Mouse (Mus musculus) intestine, embryonic 15.5 days (tissue): ENCODE measurements around the gene Mcrip2. TPM values are rescaled to one million over a fixed set of nuclear protein-coding genes. Genes with fewer than 3 reads are reported as not detected.
A peak's percentile ranks its signal among the peaks of the same experiment; 100 is the strongest.

Source experiments
- ATAC-seq: fragments of 200-750 bp; cut with Nextera tagmentation; 2 replicates; pipeline ENCODE4 v1.8.0; 2017; ENCODE audit warnings: moderate TSS enrichment, moderate library complexity
- H3K27ac ChIP-seq: fragments of 300-500 bp; sonication (generic); 2 replicates; pipeline ENCODE4 v1.5.1; 2015; ENCODE audit warnings: mild to moderate bottlenecking, inconsistent platforms
- H3K27me3 ChIP-seq: fragments of 300-500 bp; sonication (generic); replicated peaks from 2 replicates; pipeline ENCODE4 v1.6.1; 2015; ENCODE audit warnings: inconsistent platforms
- H3K36me3 ChIP-seq: fragments of 300-500 bp; sonication (generic); 2 replicates; pipeline ENCODE4 v1.6.1; 2015; ENCODE audit warnings: inconsistent platforms
- H3K4me1 ChIP-seq: fragments of 300-500 bp; sonication (generic); replicated peaks from 2 replicates; pipeline ENCODE4 v1.6.1; 2015; ENCODE audit warnings: inconsistent platforms
- H3K4me2 ChIP-seq: fragments of 300-500 bp; sonication (generic); replicated peaks from 2 replicates; pipeline ENCODE4 v1.6.1; 2015; ENCODE audit warnings: mild to moderate bottlenecking, inconsistent platforms
- H3K4me3 ChIP-seq: fragments of 300-500 bp; sonication (generic); replicated peaks from 2 replicates; pipeline ENCODE4 v1.5.1; 2015; ENCODE audit warnings: inconsistent platforms
- H3K9ac ChIP-seq: fragments of 300-500 bp; sonication (generic); 2 replicates; pipeline ENCODE4 v1.6.1; 2015; ENCODE audit warnings: inconsistent platforms
- H3K9me3 ChIP-seq: fragments of 300-500 bp; sonication (generic); 2 replicates; pipeline ENCODE4 v1.6.1; 2016; ENCODE audit warnings: inconsistent platforms
- WGBS: fragments of 180-500 bp; shearing (Covaris S2); methylation state at CpG from one replicate; pipeline ENCODE4 v1.1.7; 2015; 5-methylcytosine and 5-hydroxymethylcytosine counted together
- polyA plus RNA-seq: library from polyadenylated mRNA; unstranded; fragments of >200 nt; fragmentation: Nextera tagmentation; extraction: Ambion mirVana; gene quantifications from 2 replicates; pipeline ENCODE4 v1.2.1, GENCODE M21; 2015

Gene Mcrip2
- polyA plus RNA-seq, 1 experiment from 2014 or later: 73.0 TPM

DNA sequence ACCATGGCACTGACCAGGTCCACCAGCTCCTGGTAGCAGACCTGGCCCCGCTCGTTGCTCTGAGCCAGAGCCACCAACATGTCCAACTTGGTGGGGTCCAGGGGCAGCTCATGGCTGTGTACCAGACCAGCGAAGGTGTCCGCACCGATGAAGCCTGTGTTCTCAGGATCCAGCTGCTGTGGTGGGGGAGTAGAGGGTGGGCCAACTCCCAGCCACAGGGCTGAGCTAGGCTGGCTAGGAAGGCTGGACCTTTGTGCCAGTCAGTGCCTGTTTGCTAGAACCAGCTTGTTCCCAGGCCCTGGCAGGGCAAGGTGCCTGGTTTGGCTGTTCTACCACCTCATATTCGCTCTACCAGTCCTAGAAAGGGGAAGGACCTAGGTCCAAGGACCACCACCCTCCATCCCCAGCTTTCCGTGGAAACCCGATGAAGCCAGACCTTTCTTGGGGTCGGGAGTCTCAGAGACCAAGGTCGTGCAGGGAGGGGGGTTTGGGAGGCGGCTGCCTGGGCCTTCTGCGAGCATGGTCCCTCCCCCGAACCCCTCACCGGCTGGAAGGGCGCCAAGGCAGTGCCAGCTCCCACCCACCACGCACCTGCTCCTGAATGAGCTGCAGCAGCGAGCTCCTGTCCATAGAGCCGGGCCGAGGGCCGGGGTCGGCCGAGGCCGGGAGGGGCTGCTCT, 32.0 kb downstream of the Mcrip2 start:
- peaks cover 14% of the 10 kb centered on the region for H3K36me3 ChIP-seq
- peak overlapping the region; percentile 34 for H3K4me3 ChIP-seq
- peak overlapping the region; percentile 91 for H3K4me2 ChIP-seq
- H3K9ac ChIP-seq: peak overlapping the region; percentile 50
- ATAC-seq: no peak
- peak overlapping the region; percentile 27; the same call in 1 of the 2 replicates for H3K27ac ChIP-seq
- H3K4me1 ChIP-seq: peaks cover 55% of the 10 kb centered on the region
- 23% methylated on average over 23 of the region's 23 CpGs for WGBS
- no peaks in the 10 kb centered on the region for H3K9me3 ChIP-seq
- no peaks in the 10 kb centered on the region for H3K27me3 ChIP-seq

DNA sequence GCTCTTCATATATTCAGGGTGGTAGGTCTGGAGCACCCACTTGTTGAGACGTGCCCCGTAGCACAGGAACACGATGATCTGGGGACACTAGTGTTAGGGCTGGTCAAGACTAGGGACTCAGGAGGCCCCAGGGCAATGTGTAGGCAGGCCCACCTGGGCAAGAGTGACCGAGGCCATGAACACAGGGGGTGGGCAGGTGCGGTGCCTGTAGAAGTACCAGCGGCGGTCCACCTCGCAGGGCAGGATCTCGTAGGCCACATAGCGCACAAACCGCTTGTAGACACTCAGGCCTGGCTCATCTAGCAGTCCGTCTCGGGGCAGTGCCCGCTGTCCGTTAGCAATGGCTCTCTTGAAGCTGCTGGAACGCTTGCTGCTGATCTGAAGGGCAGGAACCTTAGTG, 32.7 kb downstream of the Mcrip2 start:
- H3K36me3 ChIP-seq: peaks cover 17% of the 10 kb centered on the region
- no peak overlapping the region for H3K27ac ChIP-seq
- no peak overlapping the region for H3K4me3 ChIP-seq
- peak overlapping the region; percentile 91; the same call in 1 of the 2 replicates for H3K4me2 ChIP-seq
- ATAC-seq: no peak
- H3K9me3 ChIP-seq: no peaks in the 10 kb centered on the region
- 91% methylated on average over 16 of the region's 16 CpGs for WGBS
- H3K9ac ChIP-seq: 0 out of 2 replicates have a peak overlapping the region, but pooled peaks have one; percentile 50
- no peaks in the 10 kb centered on the region for H3K27me3 ChIP-seq
- H3K4me1 ChIP-seq: peaks cover 62% of the 10 kb centered on the region

DNA sequence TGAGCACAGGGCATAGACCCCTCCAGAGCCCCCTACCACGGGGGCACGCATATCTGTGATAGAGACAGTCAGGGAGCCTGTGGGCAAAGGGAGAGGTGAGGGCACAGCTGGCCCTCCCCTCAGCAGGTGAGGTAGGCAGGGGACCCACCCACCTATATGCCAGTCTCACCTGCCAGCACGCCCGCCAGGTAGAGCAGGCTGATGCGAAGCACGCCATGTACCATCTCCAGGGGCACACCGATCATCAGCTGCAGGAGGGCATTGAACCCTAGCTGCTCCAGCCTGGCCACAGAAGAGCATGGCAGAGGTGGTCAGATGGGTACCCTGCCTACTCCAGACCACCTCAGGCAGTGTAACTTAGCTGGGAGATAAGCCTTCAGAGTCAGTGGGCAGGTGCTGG, 33.3 kb downstream of the Mcrip2 start:
- H3K27me3 ChIP-seq: no peaks in the 10 kb centered on the region
- WGBS: 93% methylated on average over 7 of the region's 7 CpGs
- no peak overlapping the region for H3K27ac ChIP-seq
- no peak for ATAC-seq
- no peaks in the 10 kb centered on the region for H3K9me3 ChIP-seq
- H3K4me3 ChIP-seq: peak overlapping the region; percentile 83; the same call in 1 of the 2 replicates
- peaks cover 65% of the 10 kb centered on the region for H3K4me1 ChIP-seq
- H3K9ac ChIP-seq: peak overlapping the region; percentile 85; the same call in 1 of the 2 replicates
- H3K4me2 ChIP-seq: peak overlapping the region; percentile 91
- peaks cover 21% of the 10 kb centered on the region for H3K36me3 ChIP-seq

DNA sequence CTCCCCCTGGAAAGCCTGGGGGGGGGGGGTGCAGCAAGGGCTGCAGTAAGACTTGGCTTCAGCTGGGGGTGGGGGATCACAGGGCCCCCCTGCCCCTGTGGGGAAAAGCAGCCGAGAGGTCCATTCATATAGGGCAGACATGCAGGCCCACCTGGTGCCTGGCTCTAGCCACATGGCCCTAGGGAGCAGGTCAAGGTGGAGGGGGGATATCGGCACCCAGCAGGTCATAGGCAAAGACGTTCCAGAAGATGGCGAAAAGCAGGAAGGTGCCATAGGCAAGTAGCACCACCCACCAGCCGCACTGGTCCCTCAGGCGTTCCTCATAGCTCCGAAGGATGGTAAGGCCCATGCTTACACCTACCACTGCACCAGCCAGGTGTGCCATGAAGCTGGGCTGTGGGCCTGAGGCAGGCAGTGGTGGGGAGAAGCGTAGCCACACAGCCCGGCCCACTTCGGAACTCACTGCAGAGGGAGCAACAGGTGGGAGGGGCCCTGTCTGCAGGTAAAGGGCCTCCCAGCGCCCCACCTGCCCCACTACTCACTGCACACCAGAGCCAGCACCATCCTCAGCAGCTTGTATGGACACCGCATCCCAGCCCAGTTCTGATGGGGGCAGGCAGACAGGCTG, 33.9 kb downstream of the Mcrip2 start:
- H3K4me2 ChIP-seq: peak overlapping the region; percentile 91
- peaks cover 70% of the 10 kb centered on the region for H3K4me1 ChIP-seq
- H3K36me3 ChIP-seq: peaks cover 21% of the 10 kb centered on the region
- peak overlapping the region; percentile 83 for H3K4me3 ChIP-seq
- H3K9ac ChIP-seq: peak overlapping the region; percentile 85
- H3K27ac ChIP-seq: no peak overlapping the region; the same call in 1 of the 2 replicates
- WGBS: 77% methylated on average over 12 of the region's 12 CpGs
- no peaks in the 10 kb centered on the region for H3K9me3 ChIP-seq
- no peaks in the 10 kb centered on the region for H3K27me3 ChIP-seq
- ATAC-seq: no peak

DNA sequence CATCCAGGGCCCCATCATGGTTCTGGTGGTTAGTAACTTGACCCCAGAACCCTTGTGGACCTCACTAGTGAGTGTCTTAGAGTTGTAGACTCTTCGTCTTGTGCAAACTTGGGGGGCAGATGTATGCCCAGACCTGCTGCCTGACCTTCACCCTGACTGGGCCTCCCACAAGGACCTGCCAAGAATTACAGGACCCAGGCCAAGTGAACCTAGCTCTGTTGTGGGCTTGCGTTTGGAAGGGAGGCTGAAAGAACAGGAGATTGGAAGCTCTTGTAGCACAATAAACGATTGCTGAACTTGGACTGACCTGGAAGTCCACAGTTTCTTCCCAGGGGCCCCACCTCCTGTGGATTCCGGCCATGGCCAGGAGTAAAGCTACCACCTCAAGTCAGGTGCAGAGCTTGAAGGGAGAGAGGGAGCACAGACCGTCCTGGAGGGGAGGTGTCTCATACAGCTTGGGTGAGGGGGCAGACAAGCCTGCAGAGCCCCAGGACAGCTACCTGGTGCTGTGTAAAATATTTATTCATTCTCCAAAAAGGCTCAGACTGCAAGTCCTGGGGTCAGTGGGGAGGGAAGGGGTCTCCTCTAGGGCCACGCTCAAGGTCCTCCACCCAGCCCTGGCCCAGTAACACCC, 34.5 kb downstream of the Mcrip2 start:
- Histone ChIP-seq H3K9ac (peak overlapping the region; percentile 85), H3K4me3 (peak overlapping the region; percentile 83), H3K27me3 (no peaks in the 10 kb centered on the region), H3K4me1 (peaks cover 68% of the 10 kb centered on the region), H3K4me2 (peak overlapping the region; percentile 91), H3K9me3 (no peaks in the 10 kb centered on the region), H3K27ac (peak overlapping the region; percentile 98), H3K36me3 (peaks cover 16% of the 10 kb centered on the region)
- 19% methylated on average over 6 of the region's 6 CpGs for WGBS
- ATAC-seq: no peak

DNA sequence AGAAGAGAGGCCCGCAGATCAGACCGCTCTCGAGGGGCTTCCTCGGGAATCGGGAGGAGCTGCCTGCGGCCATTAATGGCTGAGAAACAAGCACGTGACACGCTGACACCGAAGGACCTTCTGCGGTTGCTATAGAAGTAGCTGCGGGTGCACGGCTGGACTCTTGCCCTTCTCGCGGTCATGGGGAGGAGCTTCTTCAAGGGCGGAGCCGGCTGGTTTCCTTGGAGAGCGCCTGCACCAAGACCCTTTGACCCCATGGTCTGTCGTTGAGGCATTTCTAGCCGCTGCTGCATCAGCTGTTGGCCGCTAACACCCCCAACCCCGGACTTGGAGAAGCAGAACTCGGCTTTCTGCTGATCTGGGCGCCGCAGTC, 35.3 kb downstream of the Mcrip2 start, which contains the start of gene Stub1:
Gene Stub1 (minus strand): TSS at position 114 of the 373 bp plus-strand sequence.
- under 1% methylated on average over 24 of the region's 24 CpGs for WGBS
- H3K4me1 ChIP-seq: peaks cover 70% of the 10 kb centered on the region
- no peaks in the 10 kb centered on the region for H3K9me3 ChIP-seq
- H3K27ac ChIP-seq: peak within 1 kb of the TSS; percentile 98
- peak; percentile 82 for ATAC-seq
- peak within 1 kb of the TSS; percentile 83 for H3K4me3 ChIP-seq
- H3K27me3 ChIP-seq: no peaks in the 10 kb centered on the region
- H3K9ac ChIP-seq: peak within 1 kb of the TSS; percentile 85
- peaks cover 14% of the 10 kb centered on the region for H3K36me3 ChIP-seq
- H3K4me2 ChIP-seq: peak within 1 kb of the TSS; percentile 91

DNA sequence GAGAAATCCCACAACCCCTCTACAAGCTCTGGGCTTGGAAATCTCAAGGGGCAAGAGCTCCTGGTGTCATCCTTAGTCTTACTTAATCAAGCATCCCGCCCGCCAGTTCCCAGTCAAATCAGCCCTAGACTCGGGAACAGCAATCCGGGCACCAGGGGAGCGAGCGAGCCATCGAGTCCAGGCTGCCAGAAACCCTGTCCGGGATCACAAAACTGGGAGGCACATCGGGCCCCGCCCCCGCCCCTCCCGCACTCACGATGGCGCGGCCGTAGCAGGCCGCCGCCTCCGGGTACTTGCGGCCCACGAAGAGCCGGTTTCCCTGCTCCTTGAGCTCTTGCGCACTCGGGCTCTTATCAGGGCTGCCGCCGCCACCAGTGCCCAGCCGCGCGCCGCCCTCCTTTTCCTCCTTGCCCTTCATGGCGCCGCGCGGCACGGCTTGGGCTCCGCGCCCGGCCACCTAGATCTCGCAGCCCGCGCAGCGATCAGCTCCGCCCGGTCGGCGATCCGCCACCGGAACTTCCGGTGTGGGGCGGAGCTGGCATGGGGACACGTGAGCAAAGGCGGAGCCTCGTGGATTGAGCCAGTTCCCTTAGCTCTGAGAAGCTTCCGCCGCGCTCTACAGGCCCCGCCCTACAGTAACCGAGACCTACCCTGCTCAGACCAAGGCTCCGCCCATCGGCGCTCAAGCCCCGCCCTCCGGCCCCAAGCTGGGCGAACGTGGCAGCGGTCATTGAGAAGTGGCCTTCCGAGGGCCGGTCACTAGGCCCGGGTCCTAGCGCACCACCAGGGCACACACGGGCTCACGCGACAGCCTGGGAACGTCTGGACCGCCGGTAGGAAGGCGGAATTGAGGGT, 35.9 kb downstream of the Mcrip2 start:
- ATAC-seq: peak; percentile 92
- Histone ChIP-seq H3K4me2 (peak overlapping the region; percentile 91), H3K9ac (peak overlapping the region; percentile 85), H3K36me3 (peaks cover 14% of the 10 kb centered on the region), H3K4me3 (peak overlapping the region; percentile 83), H3K9me3 (no peaks in the 10 kb centered on the region), H3K27me3 (no peaks in the 10 kb centered on the region), H3K27ac (peak overlapping the region; percentile 98), H3K4me1 (peaks cover 70% of the 10 kb centered on the region)
- under 1% methylated on average over 76 of the region's 77 CpGs for WGBS

DNA sequence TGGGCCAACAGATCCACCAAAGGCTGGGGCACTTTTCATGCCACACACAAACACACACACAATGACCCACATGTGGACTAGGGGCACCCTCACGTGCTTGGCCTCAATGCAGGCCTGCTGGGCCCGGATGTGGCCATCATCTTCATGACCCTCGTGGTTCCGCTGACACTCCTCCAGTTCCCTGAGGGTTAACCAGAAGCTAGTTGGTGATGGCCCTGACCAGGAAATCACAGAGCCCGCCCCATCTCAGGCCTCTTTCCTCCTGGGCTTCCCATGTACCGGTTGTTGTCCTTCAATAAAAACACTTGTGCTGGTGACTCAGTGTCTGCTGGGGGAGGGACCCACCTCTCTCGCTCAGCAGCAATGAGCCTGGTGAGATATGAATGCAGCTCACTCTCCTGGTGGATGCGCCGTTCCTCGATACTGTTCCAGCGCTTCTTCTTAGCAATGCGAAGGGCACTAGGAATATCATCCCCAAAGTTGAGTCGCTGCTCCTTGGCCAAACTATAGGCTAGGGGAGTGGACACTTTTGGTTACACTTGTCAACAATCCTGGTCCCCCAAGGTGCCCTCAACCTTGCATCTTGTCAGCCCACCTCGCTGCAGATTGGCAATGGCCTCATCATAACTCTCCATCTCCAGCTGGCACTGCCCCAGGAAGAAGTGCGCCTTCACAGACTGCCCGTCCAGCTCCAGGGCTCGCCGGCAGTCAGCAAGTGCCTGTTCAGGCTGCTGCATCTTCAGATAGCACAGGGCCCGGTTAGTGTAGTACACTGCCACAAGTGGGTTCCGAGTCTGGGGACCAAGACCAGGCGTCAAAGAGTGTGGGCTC, 36.9 kb downstream of the Mcrip2 start:
- Histone ChIP-seq H3K9me3 (no peaks in the 10 kb centered on the region), H3K4me3 (peak overlapping the region; percentile 83), H3K4me1 (peaks cover 61% of the 10 kb centered on the region), H3K36me3 (peaks cover 14% of the 10 kb centered on the region), H3K9ac (peak overlapping the region; percentile 85), H3K27ac (peak overlapping the region; percentile 98), H3K27me3 (no peaks in the 10 kb centered on the region), H3K4me2 (peak overlapping the region; percentile 91)
- WGBS: 47% methylated on average over 21 of the region's 21 CpGs
- ATAC-seq: no peak

DNA sequence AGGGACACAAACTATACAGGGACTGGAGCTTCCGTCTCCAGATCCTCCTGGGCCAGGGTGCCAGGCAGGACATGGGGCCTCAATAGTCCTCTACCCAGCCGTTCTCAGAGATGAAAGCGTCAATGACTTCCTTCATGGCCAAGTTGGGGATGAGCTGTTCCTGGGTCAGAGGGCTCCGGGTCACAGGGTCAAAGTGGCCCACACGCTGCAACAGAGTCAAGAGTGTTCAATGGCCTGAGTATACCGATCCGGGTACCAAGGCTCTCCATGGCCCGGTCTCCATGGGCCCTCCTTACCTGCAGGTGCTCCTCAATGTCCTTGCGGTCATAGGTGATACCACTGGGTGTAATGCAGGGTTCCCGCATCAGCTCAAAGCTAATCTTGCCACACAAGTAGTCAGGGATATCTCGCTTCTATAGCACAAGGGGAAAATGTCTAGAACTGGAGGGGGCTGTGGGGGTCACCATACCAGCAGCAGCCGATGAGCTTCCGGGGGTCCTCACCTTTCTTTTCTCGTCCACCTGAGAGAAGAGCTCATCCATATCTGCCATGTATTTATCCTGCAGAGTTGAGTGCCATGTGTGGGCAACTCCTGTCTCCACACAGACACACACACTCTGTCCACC, 37.6 kb downstream of the Mcrip2 start:
- no peaks in the 10 kb centered on the region for H3K27me3 ChIP-seq
- no peak for ATAC-seq
- peak overlapping the region; percentile 91 for H3K4me2 ChIP-seq
- 84% methylated on average over 14 of the region's 14 CpGs for WGBS
- peaks cover 17% of the 10 kb centered on the region for H3K36me3 ChIP-seq
- peak overlapping the region; percentile 83 for H3K4me3 ChIP-seq
- peaks cover 55% of the 10 kb centered on the region for H3K4me1 ChIP-seq
- H3K9me3 ChIP-seq: no peaks in the 10 kb centered on the region
- H3K9ac ChIP-seq: peak overlapping the region; percentile 85; the same call in 1 of the 2 replicates
- peak overlapping the region; percentile 98; the same call in 1 of the 2 replicates for H3K27ac ChIP-seq

DNA sequence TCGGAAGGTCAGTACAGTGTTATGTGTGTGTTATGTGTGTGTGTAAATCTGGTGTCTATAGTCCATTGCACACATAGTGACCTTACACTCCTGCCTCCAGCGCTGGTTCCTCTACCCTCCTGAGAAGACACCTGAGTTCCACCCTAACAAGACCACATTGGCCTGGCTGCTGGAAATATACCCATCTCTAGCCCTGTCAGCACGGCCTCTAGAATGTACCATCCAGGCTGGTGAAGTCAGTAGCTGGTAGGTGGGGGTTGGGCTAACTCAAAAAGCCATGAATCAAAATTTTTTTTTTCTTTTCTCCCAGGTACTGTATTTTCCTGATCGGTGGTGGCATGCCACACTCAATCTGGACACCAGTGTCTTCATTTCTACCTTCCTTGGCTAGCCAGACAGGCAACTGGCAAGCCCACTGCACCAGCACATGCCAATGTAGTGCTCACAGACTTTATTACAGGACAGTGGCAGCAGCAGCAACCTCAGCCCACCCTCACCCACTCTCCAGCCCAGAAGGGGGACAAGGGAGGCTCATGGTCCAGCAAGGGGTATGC, 38.3 kb downstream of the Mcrip2 start:
- peaks cover 53% of the 10 kb centered on the region for H3K4me1 ChIP-seq
- H3K36me3 ChIP-seq: peaks cover 19% of the 10 kb centered on the region
- peak overlapping the region; percentile 91 for H3K4me2 ChIP-seq
- WGBS: 77% methylated on average over 4 of the region's 4 CpGs
- H3K9ac ChIP-seq: 0 out of 2 replicates have a peak overlapping the region, but pooled peaks have one; percentile 10
- H3K27me3 ChIP-seq: no peaks in the 10 kb centered on the region
- peak overlapping the region; percentile 5; the same call in 1 of the 2 replicates for H3K27ac ChIP-seq
- H3K9me3 ChIP-seq: no peaks in the 10 kb centered on the region
- ATAC-seq: no peak
- H3K4me3 ChIP-seq: no peak overlapping the region; the same call in 1 of the 2 replicates
